Mouse (Mus musculus) kidney, adult 8-10 months (tissue): ENCODE data around the gene Tgtp1.
"Not testable (repeated sequence)": the region's sequence is repeated elsewhere in the genome, so short reads cannot be mapped to it uniquely, and the experiment has no call there.

Experiments
- DNase-seq, 2 experiments: peaks; one replicate each; pipeline ENCODE4 v3.0.0; 2022

The Tgtp1 gene

DNA sequence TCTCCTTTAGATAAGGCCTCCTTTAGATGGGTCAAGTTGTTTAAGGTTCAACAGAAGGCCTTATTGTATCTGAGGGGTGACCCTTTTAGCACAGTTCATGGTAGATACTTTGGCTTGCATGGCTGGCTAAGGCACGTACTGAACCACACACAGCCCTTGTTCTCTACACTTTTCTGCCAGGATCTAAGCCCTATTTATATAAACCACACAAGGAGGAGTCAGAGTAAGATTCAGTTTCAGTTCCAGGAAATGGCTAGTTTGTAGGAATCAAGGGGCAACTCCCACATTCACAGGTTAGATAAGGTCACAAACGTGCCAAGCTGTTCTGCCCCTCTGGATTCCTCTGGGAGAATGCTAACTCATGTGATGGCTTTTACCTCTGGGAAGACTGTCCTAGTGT, at the start of gene Tgtp1:
TSS of gene Tgtp1 (minus strand) at position 155 of the 400 bp plus-strand sequence.
- peak in 1 of 2 experiments; percentile 7 for DNase-seq

DNA sequence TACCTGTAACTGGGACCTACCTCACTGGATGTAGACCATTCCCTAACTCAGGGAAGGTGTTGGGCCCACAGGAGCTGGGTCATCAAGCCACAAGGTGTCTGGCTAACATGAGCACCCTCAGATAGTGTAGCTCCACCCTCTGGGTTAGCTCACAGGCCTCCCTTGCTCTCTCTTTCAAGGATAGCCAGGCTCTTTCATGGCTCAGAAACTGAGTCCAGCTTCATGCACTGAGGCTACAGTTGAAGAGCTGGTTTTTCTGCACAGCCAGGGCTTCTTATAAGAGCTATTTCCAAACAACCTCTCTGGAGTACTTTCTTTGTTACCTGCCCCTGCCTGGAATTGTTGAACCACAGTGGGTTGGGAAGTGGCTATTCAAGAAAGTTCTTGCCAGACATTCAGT, 18.1 kb upstream of the Tgtp1 start:
- not testable (repeated sequence) for DNase-seq

DNA sequence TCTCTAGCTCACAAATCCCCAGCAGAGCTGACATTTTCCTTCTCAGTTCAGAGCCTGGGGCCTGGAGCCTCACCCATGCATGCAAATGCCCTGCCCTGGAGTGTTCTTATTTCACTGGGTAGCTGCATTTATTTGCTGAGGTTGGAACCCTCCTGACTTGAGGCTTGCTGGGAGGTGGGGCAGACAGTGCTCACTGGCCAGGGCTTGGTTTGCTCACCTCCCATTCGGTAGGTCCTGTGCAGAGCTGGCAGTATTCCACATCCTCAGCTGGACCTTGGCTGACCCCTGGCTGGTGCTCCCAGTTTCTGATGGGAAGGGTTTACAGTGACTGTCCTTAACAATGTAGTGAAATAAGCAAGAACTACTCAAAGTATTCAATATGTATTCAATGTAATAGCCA, 12.8 kb upstream of the Tgtp1 start:
- DNase-seq: not testable (repeated sequence)

DNA sequence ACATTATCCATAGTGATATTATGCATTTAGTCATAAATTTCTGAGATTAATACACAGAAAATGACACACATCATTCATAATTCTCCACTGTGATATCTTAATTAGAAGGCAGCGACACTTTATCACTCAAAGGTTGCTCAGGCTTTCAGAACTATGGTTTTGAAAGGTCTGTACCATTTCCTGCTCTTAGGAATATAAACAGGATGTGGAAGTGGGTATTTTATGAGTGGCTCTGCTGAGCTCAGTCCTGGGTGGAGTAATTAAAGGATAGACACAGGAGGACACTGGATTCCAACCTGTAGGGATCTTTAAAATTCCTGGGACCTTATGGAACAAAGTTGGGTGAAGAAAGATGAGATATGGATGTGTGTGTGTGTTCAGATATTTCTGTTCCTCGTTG, 12.3 kb upstream of the Tgtp1 start:
- DNase-seq: not testable (repeated sequence)

DNA sequence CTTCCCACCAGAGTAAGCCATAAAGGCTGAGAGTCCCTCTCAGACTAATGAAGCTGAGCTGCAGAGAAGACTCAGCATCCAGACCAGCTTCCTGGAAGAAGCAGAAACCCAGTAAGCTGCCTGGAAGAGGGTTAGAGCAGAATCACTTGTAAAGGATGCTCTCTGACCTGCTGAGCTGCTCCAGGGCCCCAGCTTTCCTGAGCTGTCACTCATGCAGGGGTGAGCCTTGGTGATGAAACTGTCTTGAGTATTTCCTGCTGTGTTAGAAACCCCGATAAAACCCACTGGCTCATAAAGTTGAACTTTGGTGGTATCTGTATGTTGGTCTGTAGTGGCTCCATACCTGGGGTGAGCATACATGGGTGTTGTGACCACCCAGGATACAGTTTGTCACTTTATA, 6.4 kb upstream of the Tgtp1 start:
- not testable (repeated sequence) for DNase-seq

DNA sequence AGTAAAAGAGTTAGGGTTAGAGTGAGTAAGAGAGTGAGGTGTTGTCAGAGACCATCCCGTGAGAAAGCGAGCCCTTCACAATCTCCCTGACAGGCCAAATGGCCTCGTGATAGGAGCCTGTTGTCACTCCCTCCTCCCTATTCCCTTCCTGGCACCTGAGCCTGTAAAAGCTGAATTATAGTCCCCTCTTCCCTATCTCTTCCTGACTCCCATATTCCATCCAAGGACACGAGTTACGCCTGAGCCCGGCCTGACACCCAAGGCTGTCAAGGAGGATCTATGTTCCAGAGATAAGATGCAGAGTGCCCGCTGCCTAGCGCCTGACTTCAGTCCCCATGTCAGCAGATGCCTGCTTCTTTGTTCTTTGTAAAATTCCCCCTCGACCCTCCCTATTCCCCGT, 676 bp downstream of the Tgtp1 start:
- DNase-seq: not testable (repeated sequence)

DNA sequence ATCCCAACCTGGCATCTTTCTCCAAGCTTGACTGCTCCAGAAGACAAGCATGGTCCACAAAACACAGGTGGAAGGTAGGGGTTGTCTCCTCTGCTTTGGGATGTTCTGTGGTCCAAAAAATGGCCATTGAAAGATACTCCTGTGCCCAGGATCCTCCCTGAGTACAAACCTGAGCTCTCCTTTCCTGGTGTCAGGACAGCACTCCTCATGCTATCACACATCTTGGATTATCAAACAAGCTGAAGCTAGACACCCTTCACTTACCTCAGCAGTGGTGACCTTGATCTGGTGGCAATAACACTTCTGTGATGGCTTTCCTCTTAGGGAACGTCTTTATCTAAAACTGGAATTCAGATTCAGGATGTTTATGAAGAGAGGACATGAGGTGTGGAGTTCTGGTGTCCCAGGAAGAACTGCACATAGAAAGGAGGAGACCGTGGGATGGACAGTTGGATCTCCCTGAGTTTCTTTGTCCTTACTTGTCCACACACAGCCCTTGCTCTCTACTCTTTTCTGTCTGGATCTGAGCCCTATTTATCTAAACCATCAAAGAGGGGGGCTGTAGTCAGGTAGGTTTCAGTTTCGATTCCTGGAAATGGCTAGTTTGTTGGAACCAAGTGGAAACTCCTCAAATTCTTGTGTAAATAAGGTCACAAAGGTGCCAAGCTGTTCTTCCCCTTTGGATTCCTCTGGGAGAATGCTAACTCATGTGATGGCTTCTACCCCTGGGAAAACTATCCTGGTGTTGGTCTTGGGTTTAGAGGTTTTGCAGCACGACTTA, 2.0 kb downstream of the Tgtp1 start, which contains the start of gene Gm12185:
TSS of gene Gm12185 (minus strand) at position 487 of the 781 bp plus-strand sequence.
- DNase-seq: peak; percentile 15 to 48

DNA sequence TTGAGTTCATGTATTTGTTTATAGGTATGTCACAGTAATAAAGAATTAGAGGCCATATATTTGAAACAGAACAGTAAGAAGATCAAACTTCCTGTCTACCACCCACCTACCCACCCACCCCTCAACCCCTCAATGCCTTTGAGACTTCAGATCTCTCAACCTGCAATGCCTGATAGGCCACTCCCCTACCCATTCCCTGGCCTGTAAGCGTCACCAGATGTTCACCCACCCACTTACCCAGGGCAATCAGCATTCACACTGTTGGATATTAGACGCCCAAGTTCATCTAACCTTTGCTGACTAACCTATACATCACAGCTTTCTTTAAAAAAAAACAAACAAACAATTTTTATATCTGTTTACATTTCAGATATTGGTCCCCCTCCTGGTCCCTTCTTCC, 4.0 kb downstream of the Tgtp1 start:
- not testable (repeated sequence) for DNase-seq

DNA sequence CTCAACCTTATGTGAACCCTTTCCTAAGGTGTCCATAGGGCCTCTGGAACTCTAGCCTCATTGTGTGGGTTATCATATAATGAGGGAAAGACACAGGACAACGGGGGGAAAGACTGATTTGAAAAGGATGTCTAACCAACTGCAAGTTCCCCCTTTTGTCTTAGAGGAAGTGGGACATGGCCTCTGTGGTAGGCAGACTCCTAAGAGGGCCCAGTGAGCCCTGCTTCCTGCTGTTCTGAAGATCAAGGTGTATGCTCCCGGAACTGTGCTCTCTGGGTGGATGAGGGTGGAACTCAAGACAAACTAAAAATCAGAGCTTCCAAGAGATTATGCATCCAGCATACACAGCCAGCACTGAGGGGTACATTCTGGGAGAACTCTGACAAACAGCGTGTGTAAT, 5.8 kb downstream of the Tgtp1 start:
- DNase-seq: not testable (repeated sequence)

DNA sequence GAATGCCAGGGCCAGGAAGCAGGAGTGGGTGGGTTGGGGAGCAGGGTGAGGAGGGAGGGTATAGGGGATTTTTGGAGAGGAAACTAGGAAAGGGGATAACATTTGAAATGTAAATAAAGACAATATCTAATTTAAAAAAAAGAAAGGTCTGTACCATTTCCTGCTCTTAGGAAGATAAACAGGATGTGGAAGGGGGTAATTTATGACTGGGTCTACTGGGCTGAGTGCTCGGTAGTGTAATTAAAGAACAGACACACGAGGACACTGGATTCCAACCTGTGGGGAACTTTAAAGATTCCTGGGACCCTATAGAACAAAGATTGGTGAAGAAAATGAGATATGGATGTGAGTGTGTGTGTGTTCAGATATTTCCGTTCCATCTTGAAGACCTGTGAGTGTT, 11.1 kb downstream of the Tgtp1 start:
- not testable (repeated sequence) for DNase-seq

DNA sequence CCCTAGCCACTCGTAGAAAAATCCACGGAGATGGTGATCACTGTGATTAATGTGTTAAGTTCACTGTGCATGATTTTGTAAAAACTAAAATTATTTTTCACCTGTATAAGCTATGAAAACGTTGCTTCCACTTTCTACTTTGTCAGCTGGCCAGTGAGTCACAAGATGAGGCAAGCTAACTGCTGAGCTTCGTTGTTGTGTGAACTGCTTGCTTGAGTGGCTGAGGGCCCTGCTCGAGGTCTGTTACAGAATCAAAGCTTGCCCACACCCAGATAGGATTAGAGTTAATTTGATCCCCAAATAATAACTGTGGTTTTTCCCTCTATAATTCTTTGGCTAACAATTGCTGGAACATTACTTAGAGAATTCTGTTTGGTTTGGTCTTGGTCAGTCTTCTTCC, 13.9 kb downstream of the Tgtp1 start:
- not testable (repeated sequence) for DNase-seq

DNA sequence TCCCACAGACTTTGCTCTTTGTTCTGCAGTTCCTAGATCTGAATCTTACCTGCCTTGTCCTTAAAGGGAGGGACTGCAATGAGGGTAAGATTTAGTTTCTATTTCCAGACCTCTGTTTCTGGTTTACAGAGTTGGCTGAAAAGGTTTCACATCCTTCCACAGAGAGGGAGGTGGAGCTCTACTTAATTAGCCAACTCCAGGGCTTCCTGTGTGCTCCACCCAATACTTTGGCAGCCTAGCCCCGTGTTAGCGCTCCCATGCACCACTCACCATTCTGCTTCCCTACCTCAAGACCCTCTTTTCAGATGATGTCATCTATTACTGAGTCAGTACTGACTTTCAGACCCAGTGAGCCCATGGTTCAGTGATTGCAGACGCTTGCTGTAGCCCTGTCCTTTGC, 14.7 kb downstream of the Tgtp1 start, which contains the start of gene 9930111J21Rik1:
TSS of gene 9930111J21Rik1 (minus strand) at position 148 of the 400 bp plus-strand sequence.
- not testable (repeated sequence) for DNase-seq

DNA sequence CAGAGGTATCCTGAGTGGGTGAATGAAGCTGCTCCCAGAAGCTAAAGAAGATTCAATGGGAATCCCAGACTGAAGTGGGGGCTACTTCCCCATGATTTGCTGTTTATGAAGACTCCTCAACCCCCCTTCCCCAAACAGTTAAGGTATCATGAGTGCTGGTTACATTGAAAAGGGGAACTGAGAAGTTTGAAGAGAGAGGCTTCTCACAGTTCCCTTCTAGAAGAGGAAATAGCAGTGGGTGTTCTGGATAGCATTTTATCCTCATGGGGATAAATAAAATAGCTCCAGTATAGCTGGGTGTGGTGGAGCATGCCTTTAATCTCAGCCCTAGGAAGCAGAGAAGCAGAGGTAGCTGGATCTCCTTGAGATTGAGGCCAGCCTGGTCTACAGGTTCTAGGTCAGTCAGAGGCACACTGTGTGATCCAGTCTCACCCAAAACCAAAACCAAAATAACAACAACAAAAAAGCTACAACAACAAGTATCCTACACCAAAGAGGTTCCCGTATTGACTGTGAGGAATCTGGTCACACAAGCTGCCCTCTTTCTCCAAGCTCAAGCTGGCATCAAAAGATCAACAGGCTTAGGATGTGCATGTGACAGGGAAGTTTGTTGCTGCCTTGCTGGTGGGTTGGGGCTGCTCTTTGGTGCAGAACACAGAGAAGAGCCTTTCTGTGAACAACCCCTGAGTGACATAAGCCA, 15.6 kb downstream of the Tgtp1 start, which contains the start of gene Olfr56:
TSS of gene Olfr56 (plus strand) at position 650 of the 700 bp plus-strand sequence.
- not testable (repeated sequence) for DNase-seq

DNA sequence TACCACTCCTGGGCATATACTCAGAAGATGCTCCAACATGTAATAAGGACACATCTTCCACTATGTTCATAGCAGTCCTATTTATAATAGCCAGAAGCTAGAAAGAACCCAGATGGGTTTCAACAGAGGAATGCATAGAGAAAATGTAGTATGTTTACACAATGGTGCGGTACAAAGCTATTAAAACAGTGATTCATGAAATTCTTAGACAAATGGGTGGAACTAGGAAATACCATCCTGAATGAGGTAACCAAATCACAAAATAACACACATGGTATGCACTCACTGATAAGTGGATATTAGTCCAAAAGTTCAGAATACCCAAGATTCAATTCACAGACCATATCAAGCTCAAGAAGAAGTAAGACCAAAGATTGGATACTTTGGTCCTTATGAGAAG, 19.3 kb downstream of the Tgtp1 start:
- DNase-seq: not testable (repeated sequence)

DNA sequence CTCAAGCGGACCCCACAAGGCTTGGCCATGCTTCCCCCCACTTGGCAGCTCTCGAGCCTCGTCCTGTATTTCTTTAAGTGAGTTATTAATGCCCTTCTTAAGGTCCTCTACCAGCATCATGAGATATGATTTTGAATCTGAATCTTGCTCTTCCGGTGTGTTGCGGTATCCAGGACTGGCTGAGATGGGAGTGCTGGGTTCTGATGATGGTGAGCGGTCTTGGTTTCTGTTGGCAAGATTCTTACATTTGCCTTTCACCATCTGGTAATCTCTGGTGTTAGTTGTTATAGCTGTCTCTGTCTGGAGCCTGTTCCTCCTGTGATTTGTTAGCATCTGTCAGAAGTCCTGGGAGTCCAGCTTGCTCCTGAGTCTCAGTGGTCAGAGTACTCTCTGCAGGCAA, 47.9 kb downstream of the Tgtp1 start, which contains the start of gene Psme2b:
TSS of gene Psme2b (minus strand) at position 101 of the 400 bp plus-strand sequence.
- not testable (repeated sequence) for DNase-seq

DNA sequence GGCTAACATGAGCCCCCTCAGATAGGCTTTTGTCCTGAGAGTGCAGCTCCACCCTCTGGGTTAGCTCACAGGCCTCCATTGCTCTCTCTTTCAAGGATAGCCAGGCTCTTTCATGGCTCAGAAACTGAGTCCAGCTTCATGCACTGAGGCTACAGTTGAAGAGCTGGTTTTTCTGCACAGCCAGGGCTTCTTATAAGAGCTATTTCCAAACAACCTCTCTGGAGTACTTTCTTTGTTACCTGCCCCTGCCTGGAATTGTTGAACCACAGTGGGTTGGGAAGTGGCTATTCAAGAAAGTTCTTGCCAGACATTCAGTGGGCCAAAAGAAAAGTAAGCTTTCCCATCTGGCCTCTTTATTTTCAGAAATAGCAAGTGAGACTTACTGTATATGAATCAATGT, 54.7 kb downstream of the Tgtp1 start:
- DNase-seq: not testable (repeated sequence)
